Mouse (Mus musculus) MEL (cell line): ENCODE measurements around the gene Ceacam2. TPM values are rescaled to one million over a fixed set of nuclear protein-coding genes. Genes with fewer than 3 reads are reported as not detected.
"Not testable (repeated sequence)": the region's sequence is repeated elsewhere in the genome, so short reads cannot be mapped to it uniquely, and the experiment has no call there.

Source experiments
- DNase-seq: peaks from one replicate; pipeline ENCODE4 v3.0.0; 2011; ENCODE audit warnings: low read depth, low spot score
- H3K27ac ChIP-seq: 2 replicates; pipeline ENCODE4 v1.5.1; 2012; ENCODE audit warnings: low read depth, mild to moderate bottlenecking, control low read depth, low read length, moderate library complexity; ENCODE audit not compliant: control insufficient read depth
- H3K27me3 ChIP-seq, 2 experiments: fragments of 150-350 bp in 1 of 2; sonication (generic) in 1 of 2; 2 replicates each; pipeline ENCODE4 v1.6.1; 2012; ENCODE audit warnings: low read length in 2 of 2, mild to moderate bottlenecking in 2 of 2, improper control_type of control experiment in 1 of 2, moderate library complexity in 1 of 2; ENCODE audit not compliant: insufficient read depth in 2 of 2, control insufficient read depth in 1 of 2
- H3K36me3 ChIP-seq, 2 experiments: 2 replicates each; pipeline ENCODE4 v1.6.1; 2012 to 2014; ENCODE audit warnings: low read length in 2 of 2, improper control_type of control experiment in 1 of 2, inconsistent platforms in 1 of 2, mild to moderate bottlenecking in 1 of 2; ENCODE audit not compliant: insufficient read depth in 2 of 2, control insufficient read depth in 1 of 2
- H3K4me1 ChIP-seq, 2 experiments: fragments of 150-350 bp in 1 of 2; sonication (generic) in 1 of 2; 2 replicates each; pipeline ENCODE4 v1.6.1; 2012; ENCODE audit warnings: low read length in 2 of 2, improper control_type of control experiment in 1 of 2, mild to moderate bottlenecking in 1 of 2; ENCODE audit not compliant: insufficient read depth in 2 of 2, control insufficient read depth in 1 of 2
- H3K4me3 ChIP-seq, 2 experiments: fragments of 150-350 bp in 1 of 2; sonication (generic) in 1 of 2; 2 replicates each; pipeline ENCODE4 v1.5.1; 2012; ENCODE audit warnings: low read depth in 2 of 2, low read length in 2 of 2, mild to moderate bottlenecking in 2 of 2, moderate library complexity in 2 of 2, control low read depth in 1 of 2, improper control_type of control experiment in 1 of 2; ENCODE audit not compliant: control insufficient read depth in 1 of 2, insufficient read depth in 1 of 2
- H3K79me2 ChIP-seq: 2 replicates; pipeline ENCODE4 v1.6.1; 2012; ENCODE audit warnings: mild to moderate bottlenecking, low read length, moderate library complexity; ENCODE audit not compliant: control insufficient read depth, poor library complexity, insufficient read depth
- H3K9ac ChIP-seq: 2 replicates; pipeline ENCODE4 v1.6.1; 2012; ENCODE audit warnings: low read depth, mild to moderate bottlenecking, control low read depth, low read length, moderate library complexity; ENCODE audit not compliant: control insufficient read depth, poor library complexity, severe bottlenecking
- H3K9me3 ChIP-seq: fragments of 150-350 bp; sonication (generic); replicated peaks from 2 replicates; pipeline ENCODE4 v1.6.1; 2012; ENCODE audit warnings: mild to moderate bottlenecking, low read length, improper control_type of control experiment, moderate library complexity; ENCODE audit not compliant: insufficient read depth
- CHD1 ChIP-seq: IDR thresholded peaks from 2 replicates; pipeline ENCODE4 v1.6.1; 2012; ENCODE audit warnings: low read depth, mild to moderate bottlenecking, inconsistent platforms, low read length, improper control_type of control experiment
- ELF1 ChIP-seq: IDR thresholded peaks from 2 replicates; pipeline ENCODE4 v1.6.1; 2014; ENCODE audit warnings: low read depth, mild to moderate bottlenecking, inconsistent platforms, low read length, improper control_type of control experiment, moderate library complexity
- EP300 ChIP-seq, 2 experiments: IDR thresholded peaks; 2 replicates each; pipeline ENCODE4 v1.6.1; 2011; ENCODE audit warnings: improper control_type of control experiment in 2 of 2, low read length in 2 of 2, low read depth in 1 of 2, mild to moderate bottlenecking in 1 of 2
- ETS1 ChIP-seq: IDR thresholded peaks from 2 replicates; pipeline ENCODE4 v1.6.1; 2012; ENCODE audit warnings: low read depth, mild to moderate bottlenecking, inconsistent platforms, low read length, improper control_type of control experiment, moderate library complexity
- KAT2A ChIP-seq: conservative IDR thresholded peaks from 2 replicates; pipeline ENCODE4 v1.6.1; 2012; ENCODE audit warnings: low read depth, low read length, improper control_type of control experiment, inconsistent platforms
- MAZ ChIP-seq: IDR thresholded peaks from 2 replicates; pipeline ENCODE4 v1.6.1; 2012; ENCODE audit warnings: low read depth, mild to moderate bottlenecking, inconsistent platforms, low read length, improper control_type of control experiment
- MEF2A ChIP-seq: IDR thresholded peaks from 2 replicates; pipeline ENCODE4 v1.6.1; 2014; ENCODE audit warnings: low read depth, mild to moderate bottlenecking, inconsistent platforms, low read length, improper control_type of control experiment; ENCODE audit not compliant: poor library complexity, insufficient replicate concordance, severe bottlenecking; ENCODE audit errors: extremely low read depth
- MXI1 ChIP-seq: IDR thresholded peaks from 2 replicates; pipeline ENCODE4 v1.6.1; 2011; ENCODE audit warnings: mild to moderate bottlenecking, low read depth, low read length, improper control_type of control experiment
- MYB ChIP-seq: IDR thresholded peaks from 2 replicates; pipeline ENCODE4 v1.6.1; 2011; ENCODE audit warnings: mild to moderate bottlenecking, low read depth, low read length, improper control_type of control experiment
- MYC ChIP-seq: IDR thresholded peaks from 2 replicates; pipeline ENCODE4 v1.6.1; 2011; ENCODE audit warnings: low read depth, mild to moderate bottlenecking, low read length, improper control_type of control experiment, moderate library complexity
- NRF1 ChIP-seq: IDR thresholded peaks from 2 replicates; pipeline ENCODE4 v1.6.1; 2014; ENCODE audit warnings: low read depth, mild to moderate bottlenecking, inconsistent platforms, low read length, improper control_type of control experiment, moderate library complexity; ENCODE audit not compliant: poor library complexity, insufficient read depth, severe bottlenecking
- POLR2A ChIP-seq, 2 experiments: IDR thresholded peaks; 2 replicates each; pipeline ENCODE4 v1.6.1; 2011 to 2012; ENCODE audit warnings: low read length in 2 of 2, mild to moderate bottlenecking in 2 of 2, control low read depth in 1 of 2, improper control_type of control experiment in 1 of 2, low read depth in 1 of 2, moderate library complexity in 1 of 2; ENCODE audit not compliant: control insufficient read depth in 1 of 2, insufficient read depth in 1 of 2, poor library complexity in 1 of 2
- POLR2AphosphoS2 ChIP-seq: IDR thresholded peaks from 2 replicates; pipeline ENCODE4 v1.6.1; 2011; ENCODE audit warnings: low read length, improper control_type of control experiment
- SIN3A ChIP-seq: IDR thresholded peaks from 2 replicates; pipeline ENCODE4 v1.6.1; 2012; ENCODE audit warnings: low read length, improper control_type of control experiment, inconsistent platforms
- TAL1 ChIP-seq: IDR thresholded peaks from 2 replicates; pipeline ENCODE4 v1.6.1; 2012; ENCODE audit warnings: mild to moderate bottlenecking, inconsistent platforms, low read length, moderate library complexity, mixed read lengths
- TBP ChIP-seq: IDR thresholded peaks from 2 replicates; pipeline ENCODE4 v1.8.0; 2011; ENCODE audit warnings: low read depth, low read length, improper control_type of control experiment
- polyA plus RNA-seq, 2 experiments: library from polyadenylated mRNA; stranded (reverse) in 1 of 2; unstranded in 1 of 2; fragments of >175 nt in 1 of 2; fragments of >200 nt in 1 of 2; gene quantifications; 2 replicates each; pipeline versions ENCODE4 v1.2.1 to v1.2.4; 2012; ENCODE audit warnings: low replicate concordance in 2 of 2, low read depth in 1 of 2; ENCODE audit not compliant: insufficient read length in 2 of 2, insufficient read depth in 1 of 2, missing spikeins in 1 of 2
- total RNA-seq: library from RNA; depleted of rRNA; stranded (reverse); fragments of 300-350 nt; gene quantifications from 2 replicates; pipeline ENCODE4 v1.2.3, GENCODE M21; 2012; rRNA removed

Ceacam2 gene
- total RNA-seq (0.07 TPM in 1 of 2 replicates, not detected in the other), polyA plus RNA-seq (under 1 TPM in 1 of 2 experiments, not detected in 1; 0.13 TPM)

DNA sequence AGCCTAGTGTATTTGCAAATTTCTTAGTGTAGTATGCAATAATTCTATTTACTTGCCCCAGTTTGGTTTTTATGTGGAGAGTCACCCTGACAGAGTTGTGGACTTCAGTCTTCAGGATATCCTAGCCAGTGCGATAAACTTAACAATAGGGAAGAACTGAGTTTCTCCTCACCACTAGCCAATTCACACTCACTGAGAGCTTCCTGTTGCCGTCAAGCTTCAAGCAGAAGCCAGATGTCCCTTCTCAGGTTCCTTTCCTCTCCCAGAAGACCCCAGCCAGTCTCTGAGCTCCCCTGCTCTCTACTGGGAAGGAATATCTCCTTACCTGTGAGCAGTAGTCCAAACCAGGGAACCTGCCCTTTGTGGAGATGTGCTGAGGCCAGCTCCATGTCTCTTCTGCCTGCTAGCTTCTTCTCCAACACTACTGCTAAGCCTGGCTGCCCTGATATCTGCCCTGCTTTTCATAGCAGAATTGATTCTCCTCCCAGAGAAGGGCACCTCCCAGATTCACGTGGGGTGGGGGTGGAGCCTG lies at the start of gene Ceacam2:
Gene Ceacam2 (minus strand): TSS at position 482 of the 532 bp plus-strand sequence.
- not testable (repeated sequence) for H3K36me3 ChIP-seq, H3K27me3 ChIP-seq, H3K4me1 ChIP-seq, H3K4me3 ChIP-seq, H3K9ac ChIP-seq, H3K9me3 ChIP-seq, H3K27ac ChIP-seq, H3K79me2 ChIP-seq
- peak; percentile 16 for DNase-seq

DNA sequence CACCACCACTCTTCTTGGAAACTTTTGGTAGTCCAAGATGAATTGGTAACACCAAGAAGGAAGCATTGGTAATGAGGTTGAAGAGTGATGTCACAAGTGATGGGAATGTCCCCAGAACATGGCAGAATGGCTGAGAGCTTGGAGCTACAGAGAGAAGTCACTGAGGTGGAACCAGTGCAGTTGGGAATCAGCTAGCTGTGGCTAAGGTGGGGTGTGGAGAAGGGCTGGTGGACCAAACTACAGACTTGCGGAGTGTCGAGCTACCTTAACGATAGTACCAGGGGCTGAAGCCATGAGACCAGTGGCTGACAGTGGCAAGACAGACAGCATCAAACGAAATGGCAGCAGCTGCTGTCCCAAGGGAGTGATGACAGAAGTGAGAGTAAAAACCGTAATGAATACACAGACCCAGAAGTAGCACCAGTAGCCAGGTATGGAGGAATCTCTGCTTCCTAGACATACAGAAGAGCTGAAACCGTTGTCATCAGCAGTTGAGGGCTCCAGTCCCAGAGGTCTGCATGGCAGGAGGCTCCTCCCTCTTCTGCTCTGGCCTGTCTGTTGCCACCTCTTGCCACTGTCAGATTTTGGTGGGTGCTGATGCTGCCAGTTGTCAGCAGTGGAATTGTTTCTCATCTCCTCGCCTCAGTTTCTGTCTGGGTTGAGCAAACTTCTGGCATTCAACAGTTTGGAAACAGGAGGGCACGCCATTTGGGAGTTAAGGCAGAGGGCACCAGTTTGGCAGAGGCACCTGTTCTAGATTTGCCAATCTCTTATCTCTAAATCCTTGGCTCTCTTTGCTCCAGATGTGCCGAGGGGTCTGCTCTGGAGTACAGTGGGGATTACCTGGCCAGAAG lies 45.9 kb upstream of the Ceacam2 start:
- H3K9me3 ChIP-seq: no peaks in the 10 kb centered on the region
- no peak overlapping the region for H3K9ac ChIP-seq
- no peak overlapping the region for H3K27ac ChIP-seq
- H3K27me3 ChIP-seq: no peaks in the 10 kb centered on the region
- H3K4me1 ChIP-seq: no peaks in the 10 kb centered on the region
- H3K4me3 ChIP-seq: no peak overlapping the region
- no peaks in the 10 kb centered on the region for H3K79me2 ChIP-seq
- no peak for TF ChIP-seq SIN3A
- TF ChIP-seq CHD1: no peak
- TF ChIP-seq MAZ: no peak
- no peak for TF ChIP-seq ELF1
- TF ChIP-seq MYB: no peak
- no peak for TF ChIP-seq POLR2AphosphoS2
- no peak for TF ChIP-seq MXI1
- no peak for TF ChIP-seq MYC
- TF ChIP-seq KAT2A: no peak
- TF ChIP-seq EP300 (IDR thresholded peaks at IDR 0.05; ENCODE audit: low read depth in 1 of 2, low read length in 2 of 2): no peak
- no peak for TF ChIP-seq MEF2A
- no peak for TF ChIP-seq ETS1
- TF ChIP-seq NRF1: no peak
- no peak for TF ChIP-seq TBP
- TF ChIP-seq TAL1: no peak
- TF ChIP-seq POLR2A (IDR thresholded peaks at IDR 0.05; ENCODE audit: control insufficient read depth in 1 of 2, insufficient read depth in 1 of 2, low read depth in 1 of 2, low read length in 2 of 2, poor library complexity in 1 of 2): no peak
- DNase-seq: no peak
- H3K36me3 ChIP-seq: no peaks in the 10 kb centered on the region
